Mouse (Mus musculus): ENCODE measurements around the gene Pfkfb2.
"Not testable (repeated sequence)": the region's sequence is repeated elsewhere in the genome, so short reads cannot be mapped to it uniquely, and the experiment has no call there.

Pfkfb2 gene

GRCm38 (mm10) chr1:130699937-130700633 lies 29.0 kb downstream of the Pfkfb2 start:
- in situ Hi-C loops (cut with MboI, MseI): no loop called here

- in situ Hi-C loops (cut with MboI, MseI): no loop called here
These were observed 30.5 kb downstream of the Pfkfb2 start for GRCm38 (mm10) chr1:130698601-130699000.

GRCm38 (mm10) chr1:130683905-130684304 lies 45.1 kb downstream of the Pfkfb2 start:
- in situ Hi-C loops (cut with MboI, MseI): loop anchor here (5.0 kb wide), 1 partner anchor 93 kb away; no protein-coding TSS in a partner anchor

- in situ Hi-C loops (cut with MboI, MseI): loop anchor here (5.0 kb wide), 1 partner anchor 95 kb away; no protein-coding TSS in a partner anchor
These were observed 47.2 kb downstream of the Pfkfb2 start for GRCm38 (mm10) chr1:130681656-130682413.

GRCm38 (mm10) chr1:130681075-130681474 lies 48.0 kb downstream of the Pfkfb2 start:
- in situ Hi-C loops (cut with MboI, MseI): loop anchor here (5.0 kb wide), 1 partner anchor 96 kb away; no protein-coding TSS in a partner anchor

GRCm38 (mm10) chr1:130678551-130678950 lies 50.5 kb downstream of the Pfkfb2 start:
- in situ Hi-C loops (cut with MboI, MseI): no loop called here

GRCm38 (mm10) chr1:130663576-130663975 lies 65.5 kb downstream of the Pfkfb2 start:
- in situ Hi-C loops (cut with MboI, MseI): not testable (repeated sequence)

GRCm38 (mm10) chr1:130661454-130661853 lies 67.6 kb downstream of the Pfkfb2 start, which contains the start of gene C4bp:
Gene C4bp (minus strand): TSS chr1:130661632.
- in situ Hi-C loops (cut with MboI, MseI): no loop called here

GRCm38 (mm10) chr1:130659641-130660040 lies 69.4 kb downstream of the Pfkfb2 start:
- in situ Hi-C loops (cut with MboI, MseI): not testable (repeated sequence)

GRCm38 (mm10) chr1:130644103-130644502 lies 85.0 kb downstream of the Pfkfb2 start:
- in situ Hi-C loops (cut with MboI, MseI): no loop called here

- in situ Hi-C loops (cut with MboI, MseI): no loop called here
These were observed 88.1 kb downstream of the Pfkfb2 start for GRCm38 (mm10) chr1:130640967-130641366.
